Mouse (Mus musculus) WW6 (cell line): Measurements from ENCODE around the gene Carmil1.

Experiments used
- DNase-seq: peaks from one replicate; pipeline ENCODE4 v3.0.0-alpha.2; 2013; ENCODE audit warnings: low read depth, low spot score

Gene Carmil1

DNA sequence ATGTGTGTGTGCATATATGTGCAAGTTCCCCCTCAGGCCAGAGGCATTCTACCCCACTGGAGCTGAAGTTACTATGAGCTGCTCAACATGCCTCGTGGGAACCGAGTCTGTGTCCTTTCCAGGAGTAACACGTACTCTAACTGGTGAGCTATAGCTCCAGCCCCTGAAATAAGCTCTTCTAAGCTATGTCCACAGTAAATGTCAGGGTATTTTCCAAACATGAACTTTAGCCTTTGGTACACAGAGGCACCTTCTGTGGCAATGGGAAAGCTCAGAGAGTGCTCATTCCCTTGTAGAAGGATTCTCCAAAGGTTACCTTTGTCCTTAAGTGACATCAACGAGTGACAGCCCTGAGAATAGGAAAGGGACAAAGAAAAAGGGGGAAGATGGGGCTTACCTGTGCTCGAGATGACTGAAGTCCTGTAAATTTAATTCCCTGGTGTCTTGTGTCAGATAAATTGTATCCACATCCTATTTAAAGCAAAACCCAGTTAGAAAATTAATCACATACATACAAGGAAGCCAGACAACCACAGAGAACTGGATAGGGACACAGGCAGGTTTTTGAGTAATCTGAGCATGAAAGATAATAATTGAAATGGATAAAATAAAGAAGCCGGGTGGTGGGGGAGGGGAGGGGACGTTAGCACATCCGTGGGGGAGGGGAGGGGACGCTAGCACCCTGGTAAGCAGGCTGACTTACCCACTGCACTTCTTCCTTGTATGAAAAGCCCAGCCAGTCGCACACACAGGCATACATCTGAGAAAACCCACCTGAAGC lies 126.1 kb downstream of the Carmil1 start:
- DNase-seq = no peak

DNA sequence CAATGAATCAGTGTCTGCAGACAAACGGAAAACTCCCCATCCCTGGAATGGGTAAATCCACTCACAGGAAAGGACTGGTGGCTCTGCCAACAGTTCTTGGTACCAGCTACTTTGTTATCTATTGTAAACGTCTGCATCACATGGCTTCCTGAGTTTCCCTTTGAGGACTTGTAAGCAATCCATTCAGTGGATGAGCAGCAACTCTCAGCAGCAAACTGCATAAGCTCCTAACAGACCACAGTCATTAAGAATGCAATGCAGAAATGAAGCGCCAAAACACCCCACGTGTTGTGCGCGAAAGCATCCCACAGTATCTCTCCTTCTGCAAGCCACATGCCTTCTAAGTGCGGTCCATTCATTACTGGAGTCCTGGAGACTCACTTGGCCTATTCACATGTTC lies 128.0 kb downstream of the Carmil1 start:
- DNase-seq = no peak

DNA sequence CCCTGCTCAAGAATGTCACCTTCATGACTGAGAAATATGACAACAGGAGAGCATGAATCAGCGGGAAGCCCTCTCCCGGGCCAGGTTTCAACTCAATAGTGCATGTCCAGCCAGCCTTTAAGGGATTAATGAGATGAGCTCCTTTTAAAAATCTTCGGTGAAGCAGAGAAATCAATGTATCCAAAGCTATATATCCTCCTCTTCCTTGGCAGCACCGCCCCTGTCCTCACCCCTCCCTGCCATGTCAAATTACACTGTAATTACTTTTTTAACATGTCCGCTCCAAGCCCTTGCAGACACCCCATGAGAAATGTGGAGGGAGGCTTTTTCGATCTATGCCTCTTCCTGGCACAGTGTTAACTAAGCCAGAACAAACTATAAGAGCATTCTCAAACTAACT lies 129.3 kb downstream of the Carmil1 start:
- DNase-seq = no peak

DNA sequence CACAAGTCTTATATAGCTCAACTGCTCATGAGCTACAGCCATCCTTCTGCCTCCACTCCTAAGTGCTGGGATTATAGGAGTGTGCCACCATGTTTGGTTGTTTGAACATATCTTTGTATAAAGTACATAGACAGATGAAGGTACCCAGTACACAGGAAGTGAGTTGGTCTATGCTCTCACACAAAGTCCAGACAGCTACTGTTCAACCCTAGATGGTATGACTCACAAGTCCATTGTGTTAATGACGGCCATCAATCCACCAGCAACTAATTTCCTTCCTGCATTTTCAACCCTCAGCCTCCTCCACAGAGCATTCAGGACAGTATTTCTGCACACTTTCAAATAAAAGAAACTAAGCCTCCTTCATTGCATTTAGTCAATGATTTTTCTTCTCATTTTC lies 132.0 kb downstream of the Carmil1 start:
- no peak for DNase-seq

DNA sequence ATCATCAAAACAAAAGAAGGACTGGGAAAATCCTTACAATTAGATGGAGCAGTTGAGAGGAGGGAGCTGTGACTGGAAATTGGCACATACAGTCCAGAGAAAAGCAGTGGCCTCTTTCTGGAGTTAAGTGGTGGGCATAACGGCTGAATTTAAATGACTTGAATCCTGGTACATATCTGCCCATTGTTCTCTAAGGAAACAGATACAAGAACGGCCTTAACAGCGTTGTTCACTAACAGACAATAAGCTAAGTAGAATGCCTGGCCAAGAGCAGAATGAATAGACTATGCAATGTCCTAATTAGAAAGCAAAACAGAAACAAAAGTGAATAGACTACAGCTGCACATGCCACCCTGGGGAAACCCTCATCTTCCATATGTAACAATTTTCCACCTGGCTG lies 133.6 kb downstream of the Carmil1 start:
- DNase-seq = no peak

DNA sequence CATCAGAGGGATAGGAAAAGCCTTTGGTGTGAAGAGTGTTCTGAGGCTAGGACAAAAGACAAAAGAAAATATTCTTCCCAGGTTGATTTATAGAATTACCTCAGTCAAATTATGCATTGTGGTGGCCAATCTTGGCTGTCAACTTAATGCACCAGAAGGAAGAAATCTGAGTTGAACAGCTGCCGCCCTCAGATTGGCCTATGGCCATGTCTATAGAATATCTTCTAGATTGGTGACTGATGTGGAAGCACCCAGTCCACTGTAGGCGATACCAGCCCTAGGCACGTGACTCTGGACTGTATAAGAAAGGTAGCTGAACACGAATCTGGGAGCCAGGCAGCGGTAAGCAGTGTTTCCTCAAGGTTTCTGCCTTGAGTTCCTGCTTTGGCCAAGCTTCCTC lies 134.1 kb downstream of the Carmil1 start:
- no peak for DNase-seq

DNA sequence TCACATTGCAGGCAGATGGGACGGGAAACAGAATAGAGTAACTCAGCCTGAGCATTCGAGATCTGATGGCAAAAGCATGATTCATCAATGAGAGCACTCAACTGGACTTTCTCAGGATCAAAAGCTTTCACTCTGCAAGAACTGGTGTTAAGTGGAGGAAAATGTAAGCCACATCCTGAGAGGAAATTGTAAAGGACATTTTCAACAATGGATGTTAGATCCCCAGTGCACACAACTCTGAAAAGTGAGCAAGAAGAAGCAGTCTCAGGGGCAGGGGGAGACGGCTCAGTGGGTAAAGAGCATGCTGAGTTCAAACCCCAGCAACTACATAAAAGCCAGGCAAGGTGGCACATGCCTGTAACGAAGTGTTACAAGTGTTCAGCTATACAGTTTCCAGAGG lies 135.7 kb downstream of the Carmil1 start:
- no peak for DNase-seq

DNA sequence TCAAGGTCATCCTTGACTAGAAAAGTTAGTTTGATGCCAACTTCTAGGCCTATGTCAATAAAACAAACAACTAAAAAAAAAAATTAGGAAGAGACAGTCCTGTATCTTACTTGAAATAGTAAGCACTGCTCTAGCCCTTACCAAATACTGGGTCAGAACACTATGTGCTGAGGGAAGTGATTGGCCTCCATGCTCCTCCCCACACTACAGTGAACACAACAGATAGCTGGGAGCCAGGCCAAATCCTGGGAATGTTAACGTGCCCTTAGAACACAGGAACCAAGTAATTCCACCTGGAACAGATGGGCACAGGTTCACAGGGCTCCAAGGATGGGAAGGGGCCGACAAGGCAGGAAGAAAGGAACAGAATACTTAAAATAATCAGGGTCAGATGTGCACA lies 136.5 kb downstream of the Carmil1 start:
- DNase-seq = no peak

DNA sequence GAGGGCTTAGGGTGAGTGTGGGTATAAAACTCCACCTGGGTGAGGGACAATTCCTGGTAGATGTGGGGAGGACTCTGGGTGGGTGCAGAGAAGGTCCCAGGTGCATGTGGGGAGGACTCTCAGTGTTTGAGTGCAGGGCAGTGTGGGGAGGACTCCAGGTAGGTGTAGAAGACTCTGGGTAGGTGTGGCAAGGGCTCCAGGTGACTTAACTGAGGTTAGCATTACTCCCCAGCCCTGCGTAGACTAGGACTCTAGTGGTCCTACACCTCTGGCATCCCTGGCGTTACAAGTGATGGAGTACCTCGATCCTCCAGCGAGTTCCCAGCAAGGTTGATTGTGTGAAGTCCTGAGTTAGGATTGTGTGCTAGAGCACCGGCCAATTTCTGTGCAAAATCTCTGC lies 143.8 kb downstream of the Carmil1 start:
- no peak for DNase-seq

DNA sequence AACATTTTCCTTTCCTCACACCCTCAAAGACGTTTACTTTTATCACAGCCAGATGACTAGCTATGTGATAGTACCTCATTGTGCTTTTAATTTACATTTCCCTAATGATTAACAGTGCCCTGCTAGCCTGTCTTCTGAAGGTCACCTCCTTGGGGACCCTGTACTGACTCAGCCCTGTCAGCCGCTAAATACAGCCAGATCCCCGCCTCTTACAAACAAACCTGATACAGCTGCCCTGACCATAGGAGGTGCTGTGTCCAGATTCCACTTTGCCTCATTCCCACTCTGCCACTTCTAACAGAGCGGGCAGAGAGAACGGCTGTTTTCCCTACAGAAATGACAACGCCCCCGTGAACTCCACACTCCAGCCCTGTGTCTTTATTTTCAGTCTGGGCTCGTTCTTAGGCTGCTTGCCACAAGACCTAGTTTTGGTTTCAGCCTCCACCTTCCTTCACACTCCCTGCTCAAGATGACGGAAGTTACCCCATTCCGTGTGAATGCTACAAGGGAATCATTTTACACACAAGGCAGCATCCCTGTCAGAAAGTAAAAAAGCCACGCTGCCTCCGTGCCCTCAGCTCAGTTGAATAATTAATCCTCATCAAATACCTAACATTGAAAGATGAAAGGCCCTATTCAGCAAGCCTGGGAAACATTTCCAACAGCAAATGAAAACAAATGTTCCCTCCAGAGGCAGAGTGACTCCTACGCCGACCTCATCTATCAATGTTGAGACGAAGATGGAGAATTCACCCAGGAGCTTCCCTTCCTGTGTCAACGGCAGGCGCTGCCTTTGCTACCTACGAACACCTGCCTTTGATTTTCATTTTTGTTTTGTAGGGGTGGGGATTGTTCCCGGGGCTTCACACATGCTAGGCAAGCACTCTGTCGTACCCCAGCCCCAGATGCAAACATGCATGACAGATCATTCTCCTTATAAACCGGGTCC lies 145.0 kb downstream of the Carmil1 start:
- no peak for DNase-seq

DNA sequence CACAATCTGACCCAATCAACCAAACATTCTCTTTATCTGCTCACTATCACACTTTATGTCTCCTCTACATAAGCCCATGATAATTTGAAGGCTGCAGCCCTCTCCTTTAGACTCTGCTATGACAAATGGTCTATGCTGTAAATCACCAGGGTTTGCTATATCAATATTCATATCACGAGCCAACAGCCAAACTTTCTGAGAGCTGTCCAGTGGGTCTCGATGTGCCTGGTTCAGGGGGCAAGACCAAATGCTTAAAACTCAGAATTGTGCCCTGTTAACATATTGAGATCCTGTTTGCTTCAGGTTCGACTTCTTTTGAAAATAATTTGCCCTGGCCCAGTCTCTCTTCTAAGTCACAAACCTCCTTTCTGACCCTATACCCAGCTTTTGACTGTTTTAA lies 147.7 kb downstream of the Carmil1 start:
- no peak for DNase-seq

DNA sequence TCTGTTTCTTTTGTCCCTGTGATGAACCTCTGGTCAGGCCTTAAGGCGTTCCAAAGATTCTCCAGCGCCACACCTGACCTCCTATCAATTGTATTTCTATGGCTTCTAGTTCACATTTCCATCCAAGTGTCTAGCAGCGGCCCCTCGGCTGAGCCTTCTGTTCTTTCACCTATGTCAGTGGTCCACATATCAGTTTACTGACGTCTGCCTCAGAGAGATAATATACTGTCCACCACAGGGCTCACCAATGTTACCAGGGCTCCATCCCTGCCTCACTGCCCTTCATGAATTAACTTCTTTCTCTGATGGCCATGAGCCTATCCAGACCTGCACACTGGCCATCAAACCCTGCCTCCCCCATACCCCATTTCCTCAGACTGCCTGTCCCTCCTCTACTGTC lies 149.3 kb downstream of the Carmil1 start:
- no peak for DNase-seq

DNA sequence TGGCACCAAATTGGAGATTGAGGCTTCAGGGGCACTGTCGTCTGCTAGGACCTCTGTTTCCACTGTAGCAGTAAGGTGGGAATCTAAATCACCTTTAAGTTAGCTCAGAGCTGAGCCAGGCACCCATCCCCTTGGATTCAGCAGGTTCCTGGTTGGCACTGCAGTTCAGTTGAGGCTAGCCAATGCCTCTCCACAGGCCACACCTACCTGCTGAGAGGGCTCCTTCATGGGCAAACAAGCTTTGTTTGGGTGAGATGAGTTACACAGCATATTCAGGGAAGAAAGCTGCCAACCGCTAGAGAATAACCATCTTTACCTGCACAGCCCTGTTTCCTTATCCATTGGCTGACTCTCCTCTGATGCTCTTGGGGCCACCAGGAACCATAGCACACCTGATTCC lies 149.9 kb downstream of the Carmil1 start:
- DNase-seq = no peak

DNA sequence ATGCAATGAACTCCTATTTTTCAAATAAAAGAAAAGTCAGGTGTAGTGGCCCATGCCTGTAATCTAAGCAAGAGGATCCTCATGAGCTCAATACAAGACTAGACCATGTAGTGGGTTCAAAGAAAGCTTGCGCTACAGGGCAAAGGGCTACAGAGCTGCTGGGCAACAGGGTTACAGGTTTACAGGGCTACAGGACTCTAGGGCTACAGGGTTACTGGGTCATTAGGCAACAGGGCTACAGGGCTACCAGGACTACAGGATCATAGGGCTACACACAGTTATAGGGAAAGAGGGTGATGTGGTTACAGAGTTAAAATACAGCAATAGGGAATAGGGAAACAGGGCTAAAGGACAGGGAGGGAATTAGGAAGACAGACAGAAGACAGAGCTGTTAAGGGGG lies 151.9 kb downstream of the Carmil1 start:
- DNase-seq = no peak

DNA sequence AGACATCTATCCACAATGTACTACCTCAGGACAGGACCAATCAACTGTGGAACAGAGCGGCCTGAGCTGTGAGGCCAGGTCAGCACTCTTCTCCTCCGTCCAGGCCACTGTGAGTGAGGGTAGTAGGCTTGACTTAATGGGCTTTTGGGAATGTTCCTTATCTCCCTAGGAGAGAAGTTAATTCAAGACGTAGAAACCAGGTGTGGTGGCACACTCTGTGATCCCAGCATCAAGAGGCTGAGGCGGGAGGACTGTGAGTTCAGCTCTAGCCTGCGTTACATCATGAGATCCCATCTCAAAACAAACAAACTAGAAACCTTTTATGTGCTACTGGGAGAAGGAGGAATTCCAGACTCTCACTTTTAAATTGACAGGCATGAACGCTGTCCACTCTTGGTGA lies 154.7 kb downstream of the Carmil1 start:
- no peak for DNase-seq

DNA sequence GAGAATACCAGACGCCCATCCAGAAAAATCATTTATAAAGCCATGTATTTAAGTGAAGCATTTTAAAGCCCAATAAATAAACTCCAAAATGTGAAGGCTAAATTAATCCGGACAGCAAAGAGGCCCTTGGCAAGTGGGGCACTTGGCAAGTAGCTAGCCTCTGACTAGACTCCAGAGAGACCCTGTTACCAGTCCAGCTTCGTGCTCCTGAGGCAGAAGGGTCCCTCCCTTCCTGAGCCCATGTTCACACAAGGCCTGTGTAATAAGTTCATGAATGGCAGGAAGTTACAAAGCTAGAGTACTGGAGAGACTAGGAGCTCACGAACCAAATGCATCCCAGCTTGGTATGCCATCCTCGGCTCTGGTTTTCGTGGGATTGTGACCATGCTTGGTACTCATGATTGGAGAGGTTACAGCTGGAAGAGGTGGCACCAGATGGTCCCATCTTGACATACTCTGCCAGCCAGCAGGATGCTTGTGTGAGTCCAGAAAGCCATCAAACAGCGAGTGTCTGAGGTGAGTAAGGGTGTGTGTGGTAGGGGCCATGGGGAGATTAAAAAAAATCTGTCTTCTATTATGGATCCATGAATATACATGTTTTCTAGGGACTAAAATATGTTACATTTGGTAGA lies 163.3 kb downstream of the Carmil1 start:
- DNase-seq = no peak

DNA sequence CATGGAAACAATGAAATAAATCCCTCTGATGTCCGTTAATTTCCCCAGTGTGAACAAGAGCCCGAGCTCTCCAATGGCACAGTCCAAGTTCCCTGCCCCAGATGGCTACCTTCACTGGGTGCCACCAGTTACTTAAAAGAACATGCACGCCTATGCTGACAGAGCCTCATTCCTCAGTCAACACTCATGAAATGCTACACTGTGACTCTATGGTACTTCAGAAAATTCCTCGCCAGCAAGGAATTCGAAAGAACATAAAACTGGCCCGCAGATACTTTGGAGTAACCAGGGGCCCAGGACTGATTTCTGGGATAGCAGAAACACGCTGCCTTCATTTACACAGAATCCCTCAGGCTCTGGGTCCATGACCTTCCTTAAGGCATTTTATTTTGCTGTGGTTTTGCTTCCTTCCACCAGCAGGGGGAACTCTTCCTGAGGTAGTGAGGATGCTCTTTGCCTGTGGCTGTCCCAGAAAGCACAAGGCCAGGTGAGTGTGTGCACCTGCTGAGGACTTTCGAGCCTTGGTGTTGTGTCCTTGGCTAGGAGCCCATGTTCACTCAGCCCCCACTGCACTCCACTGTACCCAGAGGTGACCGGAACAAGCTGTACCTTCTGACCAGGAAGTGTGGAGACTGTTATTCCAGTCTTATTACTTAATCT lies 167.8 kb downstream of the Carmil1 start:
- DNase-seq = peak; percentile 36

DNA sequence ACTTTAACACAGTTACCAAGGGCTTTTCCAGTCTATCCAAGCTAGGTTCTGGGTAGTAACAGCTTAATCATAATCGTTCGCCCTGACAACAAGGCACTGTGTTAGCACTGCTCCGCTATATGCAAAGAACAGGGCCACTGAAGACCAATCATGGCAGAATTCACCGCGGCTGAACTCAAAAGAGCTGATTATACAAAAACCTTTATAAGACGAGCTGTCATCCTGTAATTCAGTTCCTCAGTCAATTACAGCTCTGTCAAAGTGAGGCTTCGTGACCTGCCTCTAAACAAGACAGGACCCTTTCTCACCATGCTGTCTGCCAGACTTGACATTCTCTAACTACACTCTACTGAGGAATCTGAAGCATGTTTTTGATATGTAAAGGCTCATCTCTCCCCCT lies 170.3 kb downstream of the Carmil1 start:
- no peak for DNase-seq

DNA sequence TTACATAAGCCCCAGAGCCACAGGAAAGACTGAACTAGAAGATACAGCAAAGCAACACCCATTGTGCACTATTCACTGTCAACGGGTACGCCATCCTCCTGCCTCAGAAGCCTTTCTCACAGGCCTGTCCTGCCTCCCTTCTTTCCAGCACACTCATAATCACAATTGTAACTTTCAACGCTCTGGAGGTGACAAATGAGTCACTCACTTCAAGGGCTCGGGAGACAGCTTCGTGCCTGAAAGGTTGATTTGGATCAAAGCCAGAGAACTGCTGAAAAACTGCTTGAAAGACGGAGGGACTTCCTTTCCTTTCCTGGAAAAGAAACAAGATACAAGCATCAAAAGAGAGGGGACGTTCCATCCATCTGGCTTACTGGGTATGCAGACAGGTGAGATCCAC lies 172.3 kb downstream of the Carmil1 start:
- DNase-seq = no peak

DNA sequence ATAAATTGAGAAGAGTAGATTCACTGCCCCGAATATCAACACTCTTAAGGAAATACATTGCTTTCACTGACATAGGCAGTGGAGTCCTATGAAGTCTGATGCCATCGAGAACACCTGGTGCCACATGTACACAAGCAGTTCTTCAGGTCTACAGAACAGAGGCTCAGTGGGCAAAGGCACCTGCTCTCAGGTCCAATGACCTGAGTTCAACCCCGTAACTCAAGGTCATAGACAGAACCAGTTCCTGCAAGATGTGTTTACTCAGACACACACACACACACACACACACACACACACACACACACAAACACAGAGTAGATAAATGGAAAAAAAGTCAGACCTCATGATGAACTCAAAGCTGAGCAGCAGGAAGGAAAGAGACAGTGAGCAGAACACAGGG lies 173.5 kb downstream of the Carmil1 start:
- DNase-seq = no peak

DNA sequence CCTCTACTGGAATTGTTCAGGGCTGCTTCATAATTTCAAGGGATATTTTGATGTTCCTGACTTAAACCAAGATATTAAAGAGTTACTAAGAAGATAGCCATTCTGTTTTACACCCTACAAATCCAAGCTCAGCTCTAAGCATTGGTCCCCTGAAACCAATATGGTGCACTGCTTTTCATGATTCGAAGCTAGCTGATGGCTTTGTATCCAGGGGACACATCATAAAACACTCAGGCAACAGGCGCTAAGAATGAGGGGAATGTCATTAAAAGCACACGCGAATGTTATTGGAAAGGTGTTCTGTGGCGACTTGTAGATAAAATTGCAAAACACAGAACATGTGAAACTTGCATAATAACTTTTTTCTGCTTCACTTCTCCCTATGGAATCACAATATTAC lies 174.8 kb downstream of the Carmil1 start:
- DNase-seq = no peak

DNA sequence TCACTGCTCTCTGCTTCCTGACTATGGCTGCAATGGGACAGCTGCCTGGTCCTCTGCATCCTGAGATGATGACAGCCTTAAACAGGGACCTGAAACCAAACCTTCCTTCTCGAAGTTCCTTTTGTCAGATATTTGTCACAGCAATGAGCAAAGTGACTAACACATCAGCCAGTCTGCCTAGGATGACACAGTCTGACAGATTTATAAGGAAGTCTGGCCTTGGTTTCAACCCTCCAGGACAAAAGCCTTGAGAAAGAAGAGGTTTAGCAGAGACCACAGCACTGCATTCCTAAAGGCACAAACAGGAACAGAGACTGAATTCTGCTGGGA lies 175.3 kb downstream of the Carmil1 start:
- no peak for DNase-seq
